Mouse (Mus musculus) heart, embryonic 14.5 days (tissue): ENCODE measurements around the gene Pxmp4. TPM values are rescaled to one million over a fixed set of nuclear protein-coding genes. Genes with fewer than 3 reads are reported as not detected.

ENCODE experiments used
- ATAC-seq: fragments of 200-750 bp; cut with Nextera tagmentation; 2 replicates; pipeline ENCODE4 v1.8.0; 2017; ENCODE audit warnings: low read depth, moderate TSS enrichment; ENCODE audit not compliant: insufficient number of reproducible peaks, insufficient read depth, low FRiP score
- H3K27ac ChIP-seq, 2 experiments: fragments of 200-500 bp in 1 of 2; fragments of 300-500 bp in 1 of 2; sonication (generic) in 1 of 2; replicated peaks in 1 of 2; 2 replicates each; pipeline ENCODE4 v1.5.1; 2012 to 2014; ENCODE audit warnings: low read depth in 2 of 2, low read length in 2 of 2, control low read depth in 1 of 2, mild to moderate bottlenecking in 1 of 2, mixed read lengths in 1 of 2; ENCODE audit not compliant: control insufficient read depth in 1 of 2, insufficient read depth in 1 of 2
- H3K27me3 ChIP-seq: fragments of 300-500 bp; sonication (generic); 2 replicates; pipeline ENCODE4 v1.6.1; 2014; ENCODE audit warnings: mild to moderate bottlenecking, low read length, control low read depth; ENCODE audit not compliant: control insufficient read depth, insufficient read depth
- H3K36me3 ChIP-seq: fragments of 300-500 bp; sonication (generic); 2 replicates; pipeline ENCODE4 v1.6.1; 2014; ENCODE audit warnings: mild to moderate bottlenecking, control low read depth, low read length, mixed read lengths; ENCODE audit not compliant: control insufficient read depth, insufficient read depth
- H3K4me1 ChIP-seq, 2 experiments: fragments of 200-500 bp in 1 of 2; fragments of 300-500 bp in 1 of 2; sonication (generic) in 1 of 2; 2 replicates each; pipeline ENCODE4 v1.6.1; 2012 to 2014; ENCODE audit warnings: low read length in 2 of 2, control low read depth in 1 of 2, mixed read lengths in 1 of 2; ENCODE audit not compliant: control insufficient read depth in 2 of 2, insufficient read depth in 2 of 2
- H3K4me2 ChIP-seq: fragments of 300-500 bp; sonication (generic); 2 replicates; pipeline ENCODE4 v1.6.1; 2014; ENCODE audit warnings: mild to moderate bottlenecking, low read length
- H3K4me3 ChIP-seq, 2 experiments: fragments of 200-500 bp in 1 of 2; fragments of 300-500 bp in 1 of 2; sonication (generic) in 1 of 2; 2 replicates each; pipeline ENCODE4 v1.5.1; 2012 to 2014; ENCODE audit warnings: low read length in 2 of 2, mild to moderate bottlenecking in 2 of 2, control low read depth in 1 of 2, low read depth in 1 of 2, moderate library complexity in 1 of 2; ENCODE audit not compliant: control insufficient read depth in 1 of 2, insufficient read depth in 1 of 2
- H3K9ac ChIP-seq: fragments of 300-500 bp; sonication (generic); 2 replicates; pipeline ENCODE4 v1.6.1; 2014; ENCODE audit warnings: mild to moderate bottlenecking, low read length
- H3K9me3 ChIP-seq: fragments of 300-500 bp; sonication (generic); 2 replicates; pipeline ENCODE4 v1.6.1; 2016; ENCODE audit warnings: low read length, control low read depth; ENCODE audit not compliant: control insufficient read depth
- WGBS: fragments of 180-500 bp; shearing (Covaris S2); extraction: QIAGEN DNeasy Blood & Tissue Kit; methylation state at CpG from one replicate; pipeline ENCODE4 v1.1.7; 2014; 5-methylcytosine and 5-hydroxymethylcytosine counted together
- polyA plus RNA-seq: library from polyadenylated mRNA; unstranded; fragments of >200 nt; fragmentation: Nextera tagmentation; extraction: Ambion mirVana; gene quantifications from 2 replicates; pipeline ENCODE4 v1.2.1, GENCODE M21; 2014

Gene Pxmp4
- polyA plus RNA-seq, 1 experiment from 2014 or later: 33.7 TPM

DNA sequence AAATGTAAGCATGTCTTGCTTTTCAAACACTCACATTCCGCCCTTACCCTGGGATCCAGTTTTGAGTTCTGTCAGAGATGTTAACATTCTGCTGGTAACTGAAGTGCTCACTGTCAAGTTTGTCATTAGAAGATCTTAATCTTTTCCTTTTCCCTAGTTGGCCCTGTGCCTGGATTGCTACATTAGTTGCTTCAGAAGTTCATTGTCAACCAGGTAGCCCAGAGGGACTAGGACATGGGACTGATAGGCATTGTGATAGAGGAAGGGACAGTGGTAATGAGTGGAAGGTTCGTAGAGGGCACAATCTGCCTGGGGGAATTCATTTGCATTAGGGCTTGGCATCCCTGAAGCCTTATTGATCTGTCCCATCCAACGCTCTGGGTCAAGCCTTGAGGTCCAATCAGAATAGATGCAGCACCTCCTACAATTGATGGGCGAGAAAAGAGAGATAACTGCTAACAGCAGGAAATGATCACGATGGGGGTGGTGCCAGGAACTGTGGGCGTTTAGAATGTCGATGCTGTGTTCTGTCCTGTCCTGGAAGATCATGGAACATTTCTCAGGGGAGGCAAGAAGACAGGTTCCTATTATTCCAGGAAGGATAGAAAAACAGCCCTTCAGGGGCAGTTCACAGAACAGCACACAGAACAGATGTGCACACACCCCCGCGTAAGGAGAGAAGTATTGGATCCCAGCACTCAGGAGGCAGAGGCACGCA is 5.7 kb upstream of the Pxmp4 start:
- Histone ChIP-seq H3K36me3 (no peaks in the 10 kb centered on the region), H3K4me1 (peaks cover 2 to 6% of the 10 kb centered on the region in 2 experiments; a peak in 2 of 4 replicates), H3K9ac (no peak overlapping the region), H3K4me2 (no peak overlapping the region), H3K27me3 (no peaks in the 10 kb centered on the region), H3K4me3 (no peak overlapping the region), H3K27ac (no peak overlapping the region), H3K9me3 (no peaks in the 10 kb centered on the region)
- ATAC-seq: no peak
- 58% methylated on average over 10 of the region's 10 CpGs for WGBS

DNA sequence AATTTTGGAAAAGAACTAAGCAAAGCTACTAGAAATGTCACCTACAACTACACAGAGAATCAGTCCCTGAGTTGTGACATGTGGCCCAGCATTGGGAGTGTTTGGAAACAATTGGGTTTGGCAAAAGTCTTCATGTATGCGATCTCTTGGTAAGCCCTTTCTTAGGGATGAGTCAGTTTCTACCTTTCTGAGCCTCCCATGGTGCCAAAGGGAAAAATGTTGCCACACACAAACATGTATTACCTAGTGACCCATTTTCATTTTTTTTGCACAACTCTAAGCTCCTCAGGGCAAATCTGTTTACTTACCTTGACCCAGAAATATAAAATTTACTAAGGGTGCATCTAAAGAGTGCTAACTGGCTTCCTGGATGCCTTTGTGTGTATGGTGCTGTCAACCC is 3.5 kb upstream of the Pxmp4 start:
- Histone ChIP-seq H3K36me3 (no peaks in the 10 kb centered on the region), H3K27me3 (no peaks in the 10 kb centered on the region), H3K9ac (no peak overlapping the region), H3K4me2 (no peak overlapping the region), H3K9me3 (no peaks in the 10 kb centered on the region), H3K27ac (no peak overlapping the region), H3K4me3 (no peak overlapping the region), H3K4me1 (peaks cover 3 to 6% of the 10 kb centered on the region in 2 experiments; a peak in 3 of 4 replicates)
- 59% methylated on average over 1 of the region's 1 CpGs for WGBS
- ATAC-seq: no peak

DNA sequence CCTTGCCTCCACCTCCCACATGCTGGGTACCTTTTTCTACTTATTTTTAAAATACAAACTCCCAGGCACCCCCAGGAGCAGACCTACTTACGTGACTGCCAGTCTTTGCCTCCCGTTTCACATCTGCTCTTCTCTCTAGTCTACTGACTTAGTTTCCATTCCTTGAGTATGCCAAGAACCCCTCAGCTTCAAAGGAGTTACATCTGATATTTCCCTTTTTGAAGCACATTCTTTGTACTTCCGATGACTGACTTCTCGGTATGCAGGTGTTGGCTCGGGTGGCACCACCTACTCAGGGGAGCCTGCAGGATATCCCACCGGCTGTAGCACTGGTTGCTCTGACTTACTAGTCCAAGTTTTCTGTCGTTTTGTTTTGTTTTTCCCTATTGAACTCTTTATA is 648 bp upstream of the Pxmp4 start:
- ATAC-seq: no peak
- Histone ChIP-seq H3K27me3 (no peaks in the 10 kb centered on the region), H3K4me1 (peaks cover 3 to 10% of the 10 kb centered on the region in 2 experiments; a peak in 3 of 4 replicates), H3K9ac (peak overlapping the region; percentile 60), H3K36me3 (no peaks in the 10 kb centered on the region), H3K4me2 (peak overlapping the region; percentile 58), H3K9me3 (no peaks in the 10 kb centered on the region), H3K27ac (peak overlapping the region in 1 of 2 experiments; percentile 24; a peak in 1 of 4 replicates), H3K4me3 (peak overlapping the region; percentile 30 to 62; a peak in 3 of 4 replicates)
- 29% methylated on average over 7 of the region's 7 CpGs for WGBS

DNA sequence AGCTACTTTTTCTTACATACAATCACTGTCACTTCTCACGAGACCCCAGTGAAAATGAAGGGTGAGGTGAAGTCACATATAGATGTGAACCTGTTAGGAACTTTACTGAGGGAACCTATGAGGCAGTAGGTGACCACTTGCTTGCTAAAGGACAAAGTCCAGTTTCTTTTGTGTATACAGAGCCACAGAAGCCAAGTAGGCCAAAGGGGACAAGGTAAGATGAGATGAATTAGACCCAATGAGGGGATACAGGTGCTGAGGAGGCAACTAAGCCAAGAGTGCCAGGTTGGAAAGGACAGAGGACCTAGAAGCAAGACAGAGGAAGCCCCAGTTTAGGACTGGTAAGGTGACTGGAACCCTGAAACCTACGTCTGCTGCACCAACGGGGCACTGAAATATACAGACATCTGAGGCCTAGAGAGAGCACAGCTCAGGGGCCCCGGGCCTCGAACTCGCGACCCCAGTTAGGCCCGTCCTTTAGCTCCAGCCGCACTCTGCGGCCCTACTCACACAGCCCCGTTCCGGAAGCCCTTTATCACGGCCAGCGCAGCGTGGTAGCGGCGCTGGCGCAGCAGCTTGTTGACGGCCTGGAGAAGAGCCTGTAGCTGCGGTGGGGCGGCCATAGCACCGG is 386 bp downstream of the Pxmp4 start:
- Histone ChIP-seq H3K27me3 (no peaks in the 10 kb centered on the region), H3K4me3 (peak overlapping the region; percentile 62 to 70), H3K9me3 (no peaks in the 10 kb centered on the region), H3K4me1 (peaks cover 3 to 10% of the 10 kb centered on the region in 2 experiments; a peak in 3 of 4 replicates), H3K9ac (peak overlapping the region; percentile 75), H3K36me3 (no peaks in the 10 kb centered on the region), H3K4me2 (peak overlapping the region; percentile 58), H3K27ac (peak overlapping the region; percentile 6 to 15; a peak in 2 of 4 replicates)
- WGBS: 10% methylated on average over 22 of the region's 22 CpGs
- no peak for ATAC-seq

DNA sequence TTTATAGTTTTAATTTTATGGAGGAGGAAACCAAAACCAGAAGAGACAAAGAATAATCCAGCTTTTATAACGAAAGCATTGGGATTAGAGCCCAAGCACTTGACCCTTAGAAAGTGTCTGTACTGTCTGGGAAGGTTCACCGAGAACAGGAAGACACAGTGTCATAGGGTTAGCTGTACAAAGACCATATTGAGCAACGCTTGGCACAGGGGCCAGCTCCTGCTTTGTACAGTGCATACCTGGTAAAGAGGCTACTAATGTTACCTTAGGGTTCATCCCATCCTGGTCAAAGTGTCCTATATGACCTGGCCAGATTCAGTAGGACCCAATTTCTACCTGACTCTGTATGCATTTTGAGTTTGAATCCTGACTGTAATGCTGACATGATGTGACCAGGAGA is 2.2 kb downstream of the Pxmp4 start:
- Histone ChIP-seq H3K4me1 (peaks cover 3 to 10% of the 10 kb centered on the region in 2 experiments; a peak in 3 of 4 replicates), H3K27ac (no peak overlapping the region), H3K27me3 (no peaks in the 10 kb centered on the region), H3K9me3 (no peaks in the 10 kb centered on the region), H3K9ac (no peak overlapping the region), H3K36me3 (no peaks in the 10 kb centered on the region), H3K4me2 (no peak overlapping the region), H3K4me3 (no peak overlapping the region)
- 73% methylated on average over 3 of the region's 3 CpGs for WGBS
- ATAC-seq: no peak

DNA sequence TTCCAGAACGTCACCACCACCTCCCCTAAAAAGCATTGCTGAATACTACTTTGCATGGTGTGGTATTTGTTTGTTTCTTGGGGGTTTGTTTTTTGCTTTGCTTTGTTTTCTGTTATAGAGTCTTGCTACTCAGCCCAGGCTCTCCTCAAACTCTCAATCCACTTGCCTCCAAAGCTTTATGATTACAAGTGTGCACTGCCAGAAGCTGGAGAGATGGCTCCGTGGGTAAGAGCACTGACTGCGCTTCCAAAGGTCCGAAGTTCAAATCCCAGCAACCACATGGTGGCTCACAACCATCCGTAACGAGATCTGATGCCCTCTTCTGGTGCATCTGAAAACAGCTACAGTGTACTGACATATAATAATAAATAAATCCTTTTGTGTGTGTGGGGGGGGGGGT is 2.9 kb downstream of the Pxmp4 start:
- no peak overlapping the region for H3K4me3 ChIP-seq
- no peak overlapping the region for H3K27ac ChIP-seq
- no peak overlapping the region for H3K9ac ChIP-seq
- H3K36me3 ChIP-seq: no peaks in the 10 kb centered on the region
- H3K4me1 ChIP-seq: peaks cover 3 to 12% of the 10 kb centered on the region in 2 experiments; a peak in 3 of 4 replicates
- no peaks in the 10 kb centered on the region for H3K27me3 ChIP-seq
- no peak for ATAC-seq
- no peaks in the 10 kb centered on the region for H3K9me3 ChIP-seq
- WGBS: 76% methylated on average over 6 of the region's 6 CpGs
- H3K4me2 ChIP-seq: no peak overlapping the region

DNA sequence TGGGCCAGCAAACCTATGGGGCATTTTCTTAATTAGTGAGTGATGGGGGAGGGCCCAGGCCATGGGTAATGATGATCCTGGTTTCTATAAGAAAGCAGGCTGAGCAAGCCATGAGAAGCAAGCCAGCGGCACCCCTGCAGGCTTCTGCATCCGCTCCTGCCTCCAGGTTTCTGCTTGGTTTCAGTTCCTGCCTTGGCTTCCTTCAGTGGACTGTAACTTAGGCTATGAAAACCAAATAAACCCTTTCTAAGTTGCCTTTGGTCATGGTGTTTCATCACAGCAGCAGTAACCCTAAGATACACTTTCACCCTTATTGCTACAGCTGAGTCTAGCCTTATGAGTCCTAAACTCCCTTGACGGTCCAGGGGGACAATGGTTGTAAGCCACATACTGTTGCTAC is 6.1 kb downstream of the Pxmp4 start:
- H3K27ac ChIP-seq: no peak overlapping the region
- H3K36me3 ChIP-seq: no peaks in the 10 kb centered on the region
- peaks cover 0 to 7% of the 10 kb centered on the region in 2 experiments; a peak in 3 of 4 replicates for H3K4me1 ChIP-seq
- no peaks in the 10 kb centered on the region for H3K27me3 ChIP-seq
- 85% methylated on average over 3 of the region's 3 CpGs for WGBS
- no peak overlapping the region for H3K9ac ChIP-seq
- ATAC-seq: no peak
- H3K4me2 ChIP-seq: no peak overlapping the region
- H3K4me3 ChIP-seq: no peak overlapping the region
- no peaks in the 10 kb centered on the region for H3K9me3 ChIP-seq
